Mouse (Mus musculus): ENCODE results near the gene Tas2r124. TPM values are rescaled to one million over a fixed set of nuclear protein-coding genes. Genes with fewer than 3 reads are reported as not detected.

Tas2r124 gene
- not detected for total RNA-seq (2021)
- long read RNA-seq = 0 reads

DNA sequence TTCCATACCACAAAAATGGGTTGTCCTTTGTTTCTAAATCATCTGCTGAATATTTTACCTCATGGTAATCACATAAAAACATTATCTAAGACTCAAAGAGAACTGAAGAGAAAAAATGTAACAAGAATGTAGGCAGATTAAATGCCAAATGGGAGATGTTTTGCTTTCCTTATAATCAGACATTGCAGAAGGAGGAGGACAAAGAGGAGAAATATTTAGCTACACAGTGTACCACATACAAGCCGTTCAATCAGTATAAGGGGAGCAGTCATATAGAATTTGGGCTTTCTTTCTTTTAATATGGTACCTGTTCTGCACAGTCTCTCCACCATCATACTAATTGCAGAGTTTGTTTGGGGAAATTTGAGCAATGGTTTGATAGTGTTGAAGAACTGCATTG lies at the start of gene Tas2r124:
Gene Tas2r124, plus strand, starts transcription at position 301 of the 400 bp plus-strand sequence.
- no peak for DNase-seq (ENCODE audit: low spot score in 2 of 2)

DNA sequence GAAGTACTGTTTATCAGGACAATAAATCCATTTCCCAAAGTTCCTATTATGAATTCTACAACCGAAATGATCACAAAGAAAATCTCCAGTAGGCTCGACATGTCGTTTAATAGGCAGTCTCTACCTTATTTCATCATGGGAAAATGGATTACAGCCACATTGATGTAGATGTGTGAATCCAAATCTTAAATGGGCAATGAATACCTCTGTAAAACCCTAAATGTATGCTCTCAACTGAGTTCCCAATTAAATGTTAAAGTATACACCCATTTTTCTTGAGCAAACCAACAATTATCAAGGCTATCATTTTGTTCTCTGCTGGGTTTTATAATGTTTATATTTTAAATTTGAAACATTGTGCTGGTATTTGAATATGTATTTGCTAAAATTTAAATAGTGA lies 42.7 kb upstream of the Tas2r124 start, which contains the start of gene Tas2r122:
Gene Tas2r122, minus strand, starts transcription at position 101 of the 400 bp plus-strand sequence.
- no peak for DNase-seq (ENCODE audit: low spot score in 2 of 2)

DNA sequence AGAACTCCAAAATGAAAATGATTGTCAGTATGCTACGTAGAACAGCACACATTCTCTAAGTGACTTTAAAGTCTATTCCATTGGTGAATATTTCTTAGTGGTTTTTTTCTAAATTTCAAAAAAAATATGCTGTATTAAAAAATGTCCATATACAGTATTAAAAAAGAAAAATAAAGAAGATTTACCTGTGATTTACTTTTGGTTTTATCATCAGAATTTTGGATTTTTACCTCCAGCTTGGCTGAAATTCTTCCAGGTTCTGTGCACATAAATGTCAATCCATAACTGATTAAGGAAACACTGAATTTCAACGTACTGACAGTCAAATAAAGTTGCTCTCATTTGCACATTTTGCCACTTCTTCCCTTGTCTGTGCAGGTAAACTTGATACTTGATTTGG lies 16.6 kb upstream of the Tas2r124 start, which contains the start of gene Tas2r115:
Gene Tas2r115, minus strand, starts transcription at position 101 of the 400 bp plus-strand sequence.
- DNase-seq (ENCODE audit: low spot score in 2 of 2) = no peak

DNA sequence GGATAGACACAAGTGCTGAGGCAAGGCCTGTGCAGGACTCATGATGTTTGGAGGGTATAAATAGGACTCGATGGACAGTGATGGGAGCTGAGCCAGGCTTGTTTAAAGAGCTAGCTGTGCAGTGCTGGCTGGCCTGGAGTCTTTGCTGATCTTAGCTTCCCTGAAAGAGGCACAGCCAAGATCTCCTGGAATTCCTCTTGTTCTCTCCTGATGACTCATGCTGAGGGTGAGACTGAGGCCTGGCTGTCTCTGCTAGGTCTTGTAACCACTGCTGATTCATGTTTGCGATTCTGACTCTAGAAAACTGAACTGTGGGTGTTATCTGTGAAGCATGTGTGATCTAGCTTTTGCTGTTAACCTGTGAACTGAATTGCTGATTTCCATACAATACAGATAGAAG lies 4.3 kb upstream of the Tas2r124 start:
- DNase-seq (ENCODE audit: low spot score in 2 of 2) = no peak

DNA sequence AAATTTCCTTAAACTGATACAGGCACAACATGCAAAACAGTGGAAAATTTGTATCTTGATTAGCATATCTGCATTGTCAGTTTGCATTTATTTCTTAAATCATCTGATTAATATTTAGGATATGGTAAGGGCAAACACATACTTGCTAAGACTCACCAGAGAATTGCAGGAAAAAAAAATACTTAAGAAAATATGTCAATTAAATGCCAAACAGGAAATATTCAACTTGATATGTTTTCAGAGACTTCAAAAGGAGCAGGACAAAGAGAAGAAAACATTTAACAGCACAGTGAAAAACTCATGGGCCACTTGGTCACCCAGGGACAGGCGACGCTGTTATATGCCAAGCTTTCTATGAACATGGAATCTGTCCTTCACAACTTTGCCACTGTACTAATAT lies 7.3 kb downstream of the Tas2r124 start, which contains the start of gene Tas2r102:
Gene Tas2r102, plus strand, starts transcription at position 301 of the 400 bp plus-strand sequence.
- DNase-seq (ENCODE audit: low spot score in 2 of 2) = no peak

DNA sequence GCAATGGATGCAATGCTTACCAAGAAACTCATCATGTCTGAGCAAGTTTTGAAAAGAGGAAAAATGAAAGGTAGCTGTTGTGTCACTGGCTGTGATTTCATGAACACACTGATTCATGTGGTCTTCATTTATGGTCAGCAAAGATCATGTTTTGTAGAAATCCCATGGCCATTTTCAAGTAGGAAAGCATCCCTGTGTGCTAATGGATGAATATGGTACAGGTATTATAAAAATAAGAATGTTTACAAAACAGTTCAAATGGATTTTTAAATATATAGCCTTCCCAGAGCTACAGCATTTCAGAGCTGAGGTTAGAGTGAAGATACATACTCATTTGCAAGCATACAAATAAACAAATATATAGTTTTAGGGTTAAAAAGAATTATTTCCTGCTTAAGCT lies 23.5 kb downstream of the Tas2r124 start, which contains the start of gene Tas2r136:
Gene Tas2r136, minus strand, starts transcription at position 101 of the 400 bp plus-strand sequence.
- no peak for DNase-seq (ENCODE audit: low spot score in 2 of 2)

DNA sequence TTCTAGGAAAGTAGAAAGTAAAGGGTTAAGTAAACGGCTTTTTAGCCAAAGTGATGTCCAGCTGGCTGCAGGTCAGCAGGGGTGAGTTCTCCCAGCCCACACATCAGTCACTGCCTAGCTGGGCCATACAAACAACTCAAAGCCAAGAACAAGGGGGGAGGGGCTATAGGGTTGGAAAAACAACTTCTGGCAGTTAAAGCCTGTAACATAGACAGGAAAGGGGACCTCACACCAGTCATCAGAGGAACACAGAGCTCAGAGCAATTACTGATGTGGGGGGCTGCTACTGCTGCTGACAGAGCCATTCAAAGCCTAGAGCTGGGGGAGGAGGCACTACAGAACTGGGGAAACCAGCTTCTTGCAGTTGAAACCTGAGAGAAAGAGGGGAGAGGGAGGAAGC lies 40.9 kb downstream of the Tas2r124 start:
- DNase-seq (ENCODE audit: low spot score in 2 of 2) = no peak

DNA sequence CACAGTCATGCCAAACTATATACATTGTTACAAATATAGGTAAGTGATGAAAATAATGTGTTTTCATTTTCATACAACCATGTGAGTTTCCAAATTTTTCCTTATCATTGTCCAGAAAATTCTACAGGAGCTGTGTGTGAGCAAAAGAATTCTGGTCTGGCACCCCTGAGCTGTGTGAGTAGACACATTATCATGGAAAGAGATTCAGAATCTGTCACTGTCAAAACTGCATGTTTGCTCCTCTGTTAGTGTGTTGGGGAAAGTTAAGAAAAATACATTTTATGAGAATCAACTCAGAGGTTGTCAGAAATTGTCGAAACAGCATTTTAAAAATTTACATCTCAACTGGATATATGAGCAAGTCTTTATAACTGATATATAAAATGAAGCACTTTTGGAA lies 48.0 kb downstream of the Tas2r124 start, which contains the start of gene Tas2r117:
Gene Tas2r117, plus strand, starts transcription at position 301 of the 400 bp plus-strand sequence.
- no peak for DNase-seq (ENCODE audit: low spot score in 2 of 2)

Other genes with a start within 250 kb of the Tas2r124 start
- gene Prh1, start 184.9 kb upstream of the Tas2r124 start, total RNA-seq (2021) = not detected
- not detected for gene Prp2, start 158.8 kb upstream of the Tas2r124 start, total RNA-seq (2021)
- gene A630073D07Rik, start 103.2 kb upstream of the Tas2r124 start, total RNA-seq (2021) = not detected
- gene Tas2r120, start 97.8 kb upstream of the Tas2r124 start, total RNA-seq (2021) = not detected
- not detected for gene Tas2r121, start 53.7 kb upstream of the Tas2r124 start, total RNA-seq (2021)
- gene Tas2r122, start 42.8 kb upstream of the Tas2r124 start, total RNA-seq (2021) = not detected
- not detected for gene Tas2r115, start 16.7 kb upstream of the Tas2r124 start, total RNA-seq (2021)
- not detected for gene Tas2r102, start 7.4 kb downstream of the Tas2r124 start, total RNA-seq (2021)
- not detected for gene Tas2r136, start 23.4 kb downstream of the Tas2r124 start, total RNA-seq (2021)
- gene Tas2r117, start 48.1 kb downstream of the Tas2r124 start, total RNA-seq (2021) = not detected
- gene Tas2r123, start 92.4 kb downstream of the Tas2r124 start, total RNA-seq (2021) = not detected
- not detected for gene Tas2r116, start 100.7 kb downstream of the Tas2r124 start, total RNA-seq (2021)
- not detected for gene Tas2r110, start 113.3 kb downstream of the Tas2r124 start, total RNA-seq (2021)
- not detected for gene Tas2r113, start 138.3 kb downstream of the Tas2r124 start, total RNA-seq (2021)
- not detected for gene Tas2r125, start 154.9 kb downstream of the Tas2r124 start, total RNA-seq (2021)
- gene Tas2r129, start 196.4 kb downstream of the Tas2r124 start, total RNA-seq (2021) = not detected
- gene Tas2r131, start 203.2 kb downstream of the Tas2r124 start, total RNA-seq (2021) = not detected
- not detected for gene Tas2r109, start 226.2 kb downstream of the Tas2r124 start, total RNA-seq (2021)

Data from layer of hippocampus, adult 18-20 months (tissue).